Mouse (Mus musculus) CH12.LX (cell line): ENCODE measurements around the gene Npr3. TPM values are rescaled to one million over a fixed set of nuclear protein-coding genes. Genes with fewer than 3 reads are reported as not detected.

Source experiments
- DNase-seq: peaks from one replicate; pipeline ENCODE4 v3.0.0-alpha.2; 2013; ENCODE audit errors: extremely low read depth
- H3K27ac ChIP-seq: 2 replicates; pipeline ENCODE4 v1.5.1; 2012; ENCODE audit warnings: low read depth, mild to moderate bottlenecking, control low read depth, moderate library complexity; ENCODE audit not compliant: insufficient read depth
- H3K27me3 ChIP-seq: replicated peaks from 2 replicates; pipeline ENCODE3; 2012; ENCODE audit warnings: inconsistent platforms
- H3K36me3 ChIP-seq, 2 experiments: replicated peaks in 1 of 2; 2 replicates each; pipeline versions ENCODE3 to v1.6.1; 2012; ENCODE audit warnings: inconsistent platforms in 1 of 2, low read length in 1 of 2, mild to moderate bottlenecking in 1 of 2, mixed read lengths in 1 of 2, moderate library complexity in 1 of 2; ENCODE audit not compliant: control insufficient read depth in 1 of 2, insufficient read depth in 1 of 2
- H3K4me1 ChIP-seq, 2 experiments: 2 replicates each; pipeline ENCODE4 v1.6.1; 2012; ENCODE audit warnings: inconsistent platforms in 1 of 2, moderate library complexity in 1 of 2; ENCODE audit not compliant: insufficient read depth in 2 of 2, control insufficient read depth in 1 of 2
- H3K4me2 ChIP-seq: 2 replicates; pipeline ENCODE4 v1.6.1; 2012; ENCODE audit warnings: low read depth, mild to moderate bottlenecking, control low read depth; ENCODE audit not compliant: poor library complexity, insufficient read depth, severe bottlenecking
- H3K4me3 ChIP-seq, 3 experiments: fragments of 150-350 bp in 1 of 3; sonication (generic) in 1 of 3; replicated peaks in 1 of 3; 2 replicates each; pipeline versions ENCODE3 to v1.5.1; 2011 to 2012; ENCODE audit warnings: low read depth in 2 of 3, low read length in 2 of 3, mild to moderate bottlenecking in 2 of 3, moderate library complexity in 2 of 3, control low read depth in 1 of 3, improper control_type of control experiment in 1 of 3, inconsistent platforms in 1 of 3, mixed read lengths in 1 of 3; ENCODE audit not compliant: poor library complexity in 1 of 3
- H3K79me2 ChIP-seq: replicated peaks from 2 replicates; pipeline ENCODE4 v1.6.1; 2012; ENCODE audit warnings: mild to moderate bottlenecking, moderate library complexity; ENCODE audit not compliant: control insufficient read depth, poor library complexity, insufficient read depth, severe bottlenecking; ENCODE audit errors: extremely low read depth
- H3K9ac ChIP-seq: 2 replicates; pipeline ENCODE4 v1.6.1; 2012; ENCODE audit warnings: low read depth, mild to moderate bottlenecking, control low read depth, moderate library complexity; ENCODE audit not compliant: insufficient read depth
- H3K9me3 ChIP-seq: replicated peaks from 2 replicates; pipeline ENCODE3; 2012; ENCODE audit warnings: low read length, inconsistent platforms, mixed read lengths
- BHLHE40 ChIP-seq: IDR thresholded peaks from 2 replicates; pipeline ENCODE4 v1.6.1; 2011; ENCODE audit warnings: mild to moderate bottlenecking, low read depth, low read length, improper control_type of control experiment
- CTCF ChIP-seq, 2 experiments: IDR thresholded peaks in 1 of 2; conservative IDR thresholded peaks in 1 of 2; 2 replicates each; pipeline ENCODE4 v1.5.1; 2011 to 2012; ENCODE audit warnings: low read depth in 2 of 2, low read length in 2 of 2, improper control_type of control experiment in 1 of 2, inconsistent platforms in 1 of 2, mild to moderate bottlenecking in 1 of 2, moderate library complexity in 1 of 2
- E2F4 ChIP-seq: IDR thresholded peaks from 2 replicates; pipeline ENCODE4 v1.6.1; 2011; ENCODE audit warnings: low read depth, low read length, improper control_type of control experiment; ENCODE audit not compliant: insufficient replicate concordance
- EP300 ChIP-seq: IDR thresholded peaks from 2 replicates; pipeline ENCODE4 v1.6.1; 2011; ENCODE audit warnings: low read length, improper control_type of control experiment
- JUN ChIP-seq: IDR thresholded peaks from 2 replicates; pipeline ENCODE4 v1.6.1; 2011; ENCODE audit warnings: low read depth, mild to moderate bottlenecking, low read length, improper control_type of control experiment, moderate library complexity; ENCODE audit not compliant: insufficient read depth
- MAFK ChIP-seq: IDR thresholded peaks from 2 replicates; pipeline ENCODE4 v1.6.1; 2011; ENCODE audit warnings: low read length, improper control_type of control experiment; ENCODE audit not compliant: insufficient replicate concordance
- MXI1 ChIP-seq: IDR thresholded peaks from 2 replicates; pipeline ENCODE4 v1.6.1; 2011; ENCODE audit warnings: mild to moderate bottlenecking, low read depth, low read length, improper control_type of control experiment
- MYC ChIP-seq: IDR thresholded peaks from 2 replicates; pipeline ENCODE4 v1.6.1; 2011; ENCODE audit warnings: low read depth, mild to moderate bottlenecking, improper control_type of control experiment, low read length
- NELFE ChIP-seq: IDR thresholded peaks from 2 replicates; pipeline ENCODE4 v1.6.1; 2011; ENCODE audit warnings: low read depth, low read length, improper control_type of control experiment
- NRF1 ChIP-seq: IDR thresholded peaks from 2 replicates; pipeline ENCODE4 v1.6.1; 2014; ENCODE audit warnings: low read depth, mild to moderate bottlenecking, inconsistent platforms, low read length, improper control_type of control experiment, moderate library complexity
- PAX5 ChIP-seq: IDR thresholded peaks from 2 replicates; pipeline ENCODE4 v1.6.1; 2012; ENCODE audit warnings: low read length, inconsistent platforms, mixed read lengths
- POLR2AphosphoS2 ChIP-seq: IDR thresholded peaks from 2 replicates; pipeline ENCODE4 v1.6.1; 2011; ENCODE audit warnings: low read depth, low read length, improper control_type of control experiment
- SIN3A ChIP-seq: IDR thresholded peaks from 2 replicates; pipeline ENCODE4 v1.6.1; 2012; ENCODE audit warnings: low read length, improper control_type of control experiment, inconsistent platforms
- SMC3 ChIP-seq: IDR thresholded peaks from 2 replicates; pipeline ENCODE4 v1.6.1; 2011; ENCODE audit warnings: low read depth, low read length, improper control_type of control experiment
- UBTF ChIP-seq: IDR thresholded peaks from 2 replicates; pipeline ENCODE4 v1.6.1; 2012; ENCODE audit warnings: low read depth, mild to moderate bottlenecking, inconsistent platforms, low read length, improper control_type of control experiment, moderate library complexity
- USF1 ChIP-seq: IDR thresholded peaks from 2 replicates; pipeline ENCODE4 v1.6.1; 2014; ENCODE audit warnings: low read depth, mild to moderate bottlenecking, inconsistent platforms, low read length, improper control_type of control experiment
- ZC3H11A ChIP-seq: IDR thresholded peaks from 2 replicates; pipeline ENCODE4 v1.6.1; 2012; ENCODE audit warnings: low read depth, mild to moderate bottlenecking, inconsistent platforms, low read length, improper control_type of control experiment
- dilution Hi-C: fragments of 300-500 bp; cut with MboI; formaldehyde crosslinking; loops from 2 replicates; pipeline ENCODE4 v1.14.3; 2020; ENCODE audit warnings: low sequenced_read_pairs; ENCODE audit not compliant: extremely low pct_unique_long_range_greater_than_20kb, extremely low pct_ligation_motif_present
- in situ Hi-C: fragments of 300-500 bp; cut with MboI; formaldehyde crosslinking; loops from 3 replicates; pipeline ENCODE4 v1.14.3; 2019; ENCODE audit warnings: low sequenced_read_pairs, low pct_ligation_motif_present, low pct_unique_long_range_greater_than_20kb, mixed read lengths
- polyA plus RNA-seq: library from polyadenylated mRNA; unstranded; fragments of >175 nt; gene quantifications from 2 replicates; pipeline ENCODE4 v1.2.1, GENCODE M21; 2012; ENCODE audit warnings: low read depth; ENCODE audit not compliant: insufficient read length
- total RNA-seq, 2 experiments: library from RNA; depleted of rRNA; stranded (reverse); fragments of 300-350 nt in 1 of 2; fragments of >200 nt in 1 of 2; gene quantifications; 2 replicates each; pipeline ENCODE4 v1.2.3; 2012 to 2014

Npr3 gene
- total and polyA plus RNA-seq, 3 experiments: not detected

GRCm38 (mm10) chr15:11949490-11949889 lies 42.4 kb upstream of the Npr3 start:
- Histone ChIP-seq H3K4me1 (0 out of 4 replicates have a peak, but pooled peaks cover 0 to 5% of the 10 kb centered on the region in 2 experiments), H3K9ac (no peak overlapping the region), H3K4me3 (no peak overlapping the region), H3K79me2 (no peaks in the 10 kb centered on the region), H3K9me3 (no peaks in the 10 kb centered on the region), H3K27ac (no peak overlapping the region)
- in situ Hi-C loops: no loop called here
- no peak for DNase-seq
- no peak for TF ChIP-seq CTCF (conservative IDR thresholded peaks at IDR 0.05 in 1 of 2, IDR thresholded peaks at IDR 0.05 in 1 of 2; ENCODE audit: low read depth in 2 of 2, low read length in 2 of 2)
- TF ChIP-seq ZC3H11A: no peak
- TF ChIP-seq EP300: no peak
- no peak for TF ChIP-seq UBTF
- no peak for TF ChIP-seq BHLHE40
- TF ChIP-seq MYC: no peak
- TF ChIP-seq SIN3A: no peak
- no peak for TF ChIP-seq MAFK
- TF ChIP-seq SMC3: no peak
- no peak for TF ChIP-seq JUN
- TF ChIP-seq POLR2AphosphoS2: no peak
- no peak for TF ChIP-seq PAX5
- no peak for TF ChIP-seq NRF1
- TF ChIP-seq, all 38 proteins: peak for 0
- Histone ChIP-seq H3K36me3 (no peaks in the 10 kb centered on the region), H3K27me3 (no peaks in the 10 kb centered on the region), H3K4me2 (no peak overlapping the region)
- dilution Hi-C loops: no loop called here

GRCm38 (mm10) chr15:11940855-11941254 lies 33.8 kb upstream of the Npr3 start:
- Histone ChIP-seq H3K4me1 (peaks cover 2 to 4% of the 10 kb centered on the region in 2 experiments; a peak in 2 of 4 replicates), H3K4me2 (no peak overlapping the region), H3K27me3 (no peaks in the 10 kb centered on the region), H3K36me3 (no peaks in the 10 kb centered on the region), H3K27ac (no peak overlapping the region), H3K4me3 (no peak overlapping the region), H3K9me3 (no peaks in the 10 kb centered on the region), H3K9ac (no peak overlapping the region), H3K79me2 (no peaks in the 10 kb centered on the region)
- dilution Hi-C loops (no loop called here), in situ Hi-C loops (no loop called here)
- TF ChIP-seq NELFE (no peak), NRF1 (no peak), MXI1 (no peak), SMC3 (no peak), E2F4 (no peak), USF1 (no peak), JUN (no peak)
- DNase-seq: no peak
